Mouse (Mus musculus) kidney, adult 18-20 months (tissue): ENCODE results near the gene Mcfd2.
"Not testable (repeated sequence)": the region's sequence is repeated elsewhere in the genome, so short reads cannot be mapped to it uniquely, and the experiment has no call there.

Source experiments
- DNase-seq: peaks from one replicate; pipeline ENCODE4 v3.0.0; 2021

Gene Mcfd2

GRCm38 (mm10) chr17:87265792-87266186 lies at the start of gene Mcfd2:
Gene Mcfd2, minus strand, starts transcription at chr17:87265935.
- peak; percentile 93 for DNase-seq

DNA sequence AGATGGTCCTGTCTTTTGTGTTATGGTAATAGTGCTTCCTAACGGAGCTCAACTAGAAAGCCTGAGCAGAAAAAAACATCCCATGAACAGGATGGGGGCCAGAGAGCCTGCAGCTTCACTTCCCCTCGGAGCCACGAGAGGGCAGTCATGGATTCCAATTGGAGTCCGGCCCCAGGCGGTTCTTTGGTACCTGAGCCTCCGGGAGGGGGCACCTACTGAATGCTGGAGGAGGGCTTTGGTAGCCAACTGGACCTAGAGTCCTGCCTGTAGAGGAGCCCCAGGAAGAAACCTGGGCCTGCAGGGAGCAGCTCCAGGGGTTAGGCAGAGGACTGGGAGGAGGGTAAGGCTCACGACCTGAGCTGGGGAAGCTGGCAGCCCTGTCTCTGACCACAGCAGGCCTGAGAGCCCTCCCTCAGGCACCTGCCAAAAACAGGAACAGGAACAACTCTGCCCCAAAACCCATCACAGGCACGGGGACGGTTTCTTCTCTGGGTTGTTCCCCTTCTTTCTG lies 49.3 kb upstream of the Mcfd2 start:
- peak; percentile 91 for DNase-seq

GRCm38 (mm10) chr17:87314530-87314946 lies 48.8 kb upstream of the Mcfd2 start:
- DNase-seq, result peak; percentile 58

- DNase-seq, result no peak
These were observed 48.4 kb upstream of the Mcfd2 start for GRCm38 (mm10) chr17:87314121-87314520.

GRCm38 (mm10) chr17:87312924-87313870 lies 47.5 kb upstream of the Mcfd2 start:
- peak; percentile 68 for DNase-seq

DNA sequence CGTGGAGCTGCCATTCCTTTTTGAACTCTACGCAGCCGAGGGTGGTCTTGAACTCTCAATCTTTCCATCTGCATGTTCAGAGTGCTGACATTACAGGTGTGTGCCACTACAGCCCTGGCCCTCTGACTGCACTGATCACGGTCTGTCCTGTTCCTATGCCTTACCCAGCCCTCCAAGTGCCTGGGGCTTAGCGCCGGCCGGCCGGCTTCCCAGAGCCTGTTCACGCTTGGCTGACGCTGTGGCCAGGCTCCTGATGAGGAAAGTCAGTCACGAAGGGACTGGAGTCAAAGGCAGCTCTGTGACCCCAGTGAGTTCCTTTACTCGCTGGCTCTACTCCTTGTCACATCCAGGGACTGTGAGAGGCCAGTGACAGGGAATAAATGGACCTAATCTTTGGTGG lies 46.6 kb upstream of the Mcfd2 start:
- DNase-seq, result peak; percentile 77

GRCm38 (mm10) chr17:87310497-87310896 lies 44.8 kb upstream of the Mcfd2 start:
- no peak for DNase-seq

DNA sequence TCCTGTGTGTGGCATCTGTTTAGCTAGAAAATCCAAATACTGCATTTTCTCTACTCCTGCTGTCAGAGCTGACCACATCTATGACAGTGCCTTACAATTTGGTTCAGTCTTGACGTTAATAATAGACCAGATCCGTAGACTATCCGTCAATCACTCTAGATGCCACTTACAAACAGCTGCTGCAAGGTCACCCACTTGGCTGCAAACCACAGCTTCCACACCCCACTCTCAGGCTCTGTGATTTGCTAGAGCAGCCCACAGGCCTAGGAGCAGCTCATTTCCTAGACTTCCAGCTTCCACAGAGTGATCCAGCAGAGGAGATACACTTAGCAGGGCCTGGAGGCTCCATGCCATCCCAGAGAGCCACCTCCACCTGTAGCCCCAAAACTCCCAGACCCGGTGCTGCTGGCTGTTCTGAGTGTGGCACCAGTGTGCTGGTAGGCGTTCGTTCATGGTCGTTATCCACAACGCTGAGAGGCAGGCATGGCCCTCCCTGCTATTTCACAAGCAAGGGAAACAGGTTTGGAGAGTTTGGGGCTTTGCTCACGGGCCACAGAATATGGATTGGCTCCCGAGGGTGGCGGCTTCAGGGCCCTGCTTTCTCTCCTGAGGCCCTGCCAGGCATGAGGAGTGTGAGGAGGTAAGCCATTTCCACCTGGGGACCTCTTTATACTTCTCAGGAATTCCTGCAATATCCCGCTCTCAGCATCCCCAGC lies 43.5 kb upstream of the Mcfd2 start:
- DNase-seq, result no peak

DNA sequence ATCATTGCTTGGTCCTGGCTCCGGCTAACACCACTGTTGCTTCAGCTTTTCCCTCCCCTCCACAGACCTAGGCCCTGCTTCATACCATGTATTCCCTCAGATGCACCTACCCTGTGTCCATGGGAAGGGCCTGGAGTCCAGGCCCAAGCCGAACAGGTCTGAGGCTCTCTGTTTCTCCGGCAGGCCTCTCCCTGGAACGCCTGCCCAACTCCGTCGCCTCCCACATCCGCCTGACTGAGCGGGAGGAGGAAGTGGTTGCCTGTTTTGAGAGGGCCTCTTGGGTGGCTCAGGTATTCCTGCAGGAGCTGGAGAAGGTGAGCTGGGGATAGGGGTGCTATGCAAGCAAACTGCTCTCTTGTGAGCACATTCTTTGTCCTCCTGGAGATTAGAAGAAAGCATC lies 41.0 kb upstream of the Mcfd2 start:
- no peak for DNase-seq

DNA sequence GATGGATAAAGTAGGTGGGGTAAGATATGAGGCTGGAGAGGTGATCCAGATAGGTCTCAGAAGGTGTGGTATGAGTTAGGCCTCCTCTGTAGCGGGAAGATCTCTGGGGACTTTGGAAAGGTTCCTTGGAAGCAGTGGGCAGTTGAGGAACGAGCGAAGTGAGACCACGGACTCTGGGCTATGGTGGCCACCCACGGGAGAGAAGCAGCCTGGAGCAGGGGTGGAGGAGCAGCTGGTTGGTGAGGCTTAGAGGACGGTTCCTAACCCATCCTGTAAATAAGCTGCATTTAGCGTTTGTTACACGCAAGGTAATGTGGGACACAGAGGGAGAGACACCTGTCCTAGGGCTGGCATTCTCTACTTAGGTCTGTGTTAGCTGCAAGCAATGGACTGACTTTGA lies 39.3 kb upstream of the Mcfd2 start:
- DNase-seq, result no peak

- DNase-seq, result peak; percentile 73
These were observed 38.6 kb upstream of the Mcfd2 start for GRCm38 (mm10) chr17:87304151-87304894.

DNA sequence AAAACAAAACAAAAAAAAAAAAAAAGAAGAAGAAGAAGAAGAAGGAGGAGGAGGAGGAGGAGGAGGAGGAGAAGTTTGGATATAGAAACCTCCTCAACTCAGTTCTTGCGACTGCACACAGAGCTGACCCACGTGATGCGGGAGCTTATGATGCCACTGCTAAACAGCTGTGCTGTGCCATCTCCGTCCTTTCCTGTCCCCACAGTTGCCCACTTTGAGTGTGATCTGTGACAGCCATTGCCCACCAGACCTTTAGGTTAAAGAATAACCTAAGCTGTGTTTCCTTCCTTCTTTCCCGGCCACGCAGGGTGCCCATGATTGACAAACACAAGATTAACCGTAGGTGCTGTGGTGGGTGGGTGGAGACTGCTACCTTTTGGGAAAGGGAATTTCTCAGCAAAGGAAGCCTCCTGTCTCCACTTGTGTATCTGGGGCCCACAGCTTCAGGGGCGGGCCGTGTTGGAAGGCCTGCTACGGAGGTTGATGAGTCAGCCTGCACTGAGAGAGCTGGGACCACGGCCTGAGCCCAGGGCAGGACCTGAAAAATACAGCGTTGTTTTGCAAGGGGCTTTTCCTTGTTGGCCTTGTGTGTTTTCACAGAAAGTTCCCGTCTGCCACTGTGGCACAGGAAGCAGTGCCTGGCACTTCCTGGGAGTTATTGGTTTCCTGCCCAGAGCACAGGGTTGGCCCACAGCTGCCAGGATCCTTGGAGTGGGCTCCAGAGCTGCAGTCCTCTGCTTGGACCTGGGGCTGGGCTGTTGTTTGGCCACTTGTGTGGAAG lies 36.5 kb upstream of the Mcfd2 start:
- no peak for DNase-seq

GRCm38 (mm10) chr17:87301607-87302006 lies 35.9 kb upstream of the Mcfd2 start:
- DNase-seq, result not testable (repeated sequence)

DNA sequence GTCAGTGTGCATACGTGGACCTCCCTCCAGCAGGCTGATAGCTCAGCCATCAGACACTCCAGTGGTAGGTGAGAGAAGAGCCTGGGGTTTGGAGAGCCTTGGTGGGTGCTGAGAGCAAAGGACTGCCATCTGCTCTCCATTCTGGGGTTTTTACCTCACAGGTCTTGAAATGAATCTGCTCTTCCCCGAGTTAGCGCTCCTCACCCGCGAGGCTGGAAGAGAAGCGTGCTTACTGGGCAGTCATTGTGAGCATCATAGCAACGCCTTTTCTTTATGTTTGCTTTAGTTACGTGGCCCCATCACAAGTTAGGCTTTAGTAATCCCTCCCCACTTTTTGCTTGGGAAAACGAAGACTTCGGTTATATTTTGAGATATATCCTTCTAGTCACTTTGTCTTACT lies 34.6 kb upstream of the Mcfd2 start:
- no peak for DNase-seq

DNA sequence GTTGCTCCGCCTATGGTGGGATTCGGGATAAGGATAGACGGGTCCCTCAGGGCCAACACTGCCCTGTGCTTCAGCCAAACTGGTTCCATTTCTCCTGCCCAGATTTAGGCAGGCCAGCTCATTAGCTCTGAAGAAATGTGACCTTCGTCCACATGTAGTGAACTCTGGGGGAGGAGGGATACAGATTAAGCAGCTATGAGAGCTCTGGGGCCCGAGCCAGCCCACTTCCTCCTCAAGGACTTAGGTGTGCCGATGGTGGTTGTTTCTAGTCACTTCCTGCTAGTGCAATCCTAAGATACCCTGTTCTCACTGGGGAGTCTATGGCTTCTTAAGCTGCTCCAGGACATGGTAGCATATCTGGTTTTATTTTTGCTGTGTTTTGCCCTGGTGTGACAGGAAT lies 33.2 kb upstream of the Mcfd2 start:
- no peak for DNase-seq

DNA sequence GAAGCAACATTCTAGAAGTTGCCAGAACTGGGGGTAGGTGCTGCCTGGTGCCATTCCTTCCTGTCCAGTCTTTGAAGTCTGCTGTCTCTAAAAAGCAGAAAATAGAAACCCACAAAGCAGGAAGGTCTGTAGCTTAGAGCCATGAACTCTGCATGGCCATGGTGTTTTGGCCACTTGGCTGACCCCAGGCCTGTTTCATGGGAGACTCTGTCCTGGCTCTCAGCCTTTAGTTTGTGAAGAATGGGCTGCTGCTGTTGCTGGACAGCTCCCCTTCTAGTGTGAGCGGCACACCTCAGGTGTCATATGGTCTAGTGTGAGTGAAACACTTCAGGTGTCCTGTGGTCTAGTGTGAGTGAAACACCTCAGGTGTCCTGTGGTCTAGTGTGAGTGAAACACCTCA lies 31.0 kb upstream of the Mcfd2 start:
- not testable (repeated sequence) for DNase-seq

GRCm38 (mm10) chr17:87295738-87296137 lies 30.0 kb upstream of the Mcfd2 start:
- DNase-seq, result no peak

DNA sequence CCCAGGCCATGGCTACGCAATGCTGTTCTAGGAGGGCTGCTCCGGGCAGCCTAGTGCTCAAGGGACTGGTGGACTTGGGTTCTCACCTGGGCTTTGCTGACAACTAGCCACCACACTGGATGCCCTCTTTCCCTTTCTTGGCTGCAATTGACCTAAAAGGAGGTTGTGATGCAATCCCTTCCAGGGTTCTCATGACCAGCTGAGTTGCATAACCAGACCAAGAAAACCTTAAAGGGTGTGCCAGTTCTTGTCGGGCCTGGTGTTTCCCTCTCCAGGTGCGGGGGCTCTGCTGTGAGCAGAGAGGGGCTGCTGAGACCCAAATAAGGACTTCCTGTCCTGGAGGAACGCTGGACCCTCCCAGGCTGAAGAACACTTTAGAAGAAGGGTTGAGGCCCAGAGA lies 27.4 kb upstream of the Mcfd2 start:
- DNase-seq, result no peak

- DNase-seq, result no peak
These were observed 26.0 kb upstream of the Mcfd2 start for GRCm38 (mm10) chr17:87291782-87292181.

DNA sequence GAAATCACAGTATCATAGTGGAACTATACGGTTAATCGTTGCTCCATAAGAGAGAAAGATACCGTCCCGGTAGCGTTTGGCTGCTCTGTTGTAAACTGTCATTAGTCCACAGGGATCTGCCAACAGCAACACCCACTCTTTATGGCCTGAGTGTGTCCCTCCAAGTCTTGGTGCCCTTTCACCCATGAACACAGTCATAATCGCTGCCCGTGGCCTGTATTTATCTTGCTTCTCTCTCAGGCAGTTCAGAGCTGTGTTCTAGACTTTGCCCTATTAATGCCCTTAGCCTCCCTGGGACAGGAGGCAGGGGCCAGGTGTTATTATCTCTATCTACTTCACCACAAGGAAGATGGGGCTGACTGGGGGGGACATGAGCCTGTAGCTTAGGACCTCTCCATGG lies 25.3 kb upstream of the Mcfd2 start:
- no peak for DNase-seq

GRCm38 (mm10) chr17:87289367-87289766 lies 23.6 kb upstream of the Mcfd2 start:
- no peak for DNase-seq

GRCm38 (mm10) chr17:87288131-87288530 lies 22.4 kb upstream of the Mcfd2 start:
- DNase-seq, result no peak
